Comparison of ENCODE assay signal across 10 mouse cellular contexts in the genomic region with DNA sequence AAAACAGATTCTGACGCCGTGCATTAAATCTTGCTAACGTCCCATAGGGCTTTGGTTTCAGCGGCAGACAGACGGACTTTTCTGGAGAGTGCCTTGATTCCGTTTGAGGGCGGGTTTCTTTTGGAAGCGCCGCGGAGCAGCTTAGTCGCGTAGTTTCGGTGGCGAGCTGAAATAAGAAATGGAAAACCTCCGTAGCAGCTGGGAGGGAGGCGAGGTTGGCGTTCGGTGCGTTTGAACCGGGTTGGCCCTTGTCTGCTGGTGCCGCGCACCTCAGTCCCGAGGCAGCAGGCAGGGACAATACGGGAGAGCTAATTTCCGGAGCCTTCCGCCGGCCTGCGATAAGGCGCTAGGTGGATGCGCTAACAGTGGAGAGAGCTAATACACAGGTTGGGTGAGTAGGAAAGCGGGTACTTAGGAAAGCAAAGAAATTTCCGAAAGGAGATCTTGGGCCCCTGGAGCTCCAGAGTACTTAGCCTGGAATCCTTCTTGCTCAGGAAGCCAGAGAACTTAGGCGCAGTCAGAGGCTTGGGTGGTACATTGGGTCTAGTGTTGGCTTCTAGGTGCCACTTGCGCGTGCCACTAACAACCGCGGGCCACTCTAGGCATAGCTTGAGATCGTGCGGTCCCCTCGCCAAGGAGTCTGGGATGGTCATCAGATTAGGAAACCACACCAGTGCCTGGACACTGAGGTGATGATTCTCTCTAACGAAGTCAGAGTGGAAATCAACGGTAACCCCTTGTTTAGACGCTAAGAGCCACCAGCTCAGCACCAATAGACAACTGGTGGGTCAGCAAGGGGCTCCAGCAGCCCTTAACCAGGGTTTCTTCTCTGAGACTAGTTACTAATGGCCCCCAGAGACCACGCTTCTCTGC. TPM values are rescaled to one million over a fixed set of nuclear protein-coding genes. Genes with fewer than 3 reads are reported as not detected.
A peak's percentile ranks its signal among the peaks of the same experiment; 100 is the strongest.
DNase-seq lines count a peak whose midpoint lies in the region; ATAC-seq lines count a peak whose summit lies in the region.
"Had no signal": no experiment of that assay in that cellular context is flagged by ENCODE, and none has a peak within 500 bp of the region (broad histone marks: within the 10 kb centered on the region; RNA-seq: fewer than 3 reads in every experiment).

No protein-coding gene starts in this region.

- no peak overlapping the region for H3K9ac ChIP-seq in heart, embryonic 12.5 days

- H3K4me3 ChIP-seq in heart, embryonic 12.5 days: peak overlapping the region; percentile 24
- H3K4me3 ChIP-seq: erythroblast, embryonic 14.5 days had no signal

- H3K9me3 ChIP-seq in heart, embryonic 12.5 days (replicated peaks): no peaks in the 10 kb centered on the region

- H3K4me2 ChIP-seq in heart, embryonic 12.5 days: peak overlapping the region; percentile 52

- H3K4me1 ChIP-seq in heart, embryonic 12.5 days (replicated peaks): peaks cover 28% of the 10 kb centered on the region

- no peaks in the 10 kb centered on the region for H3K36me3 ChIP-seq in heart, embryonic 12.5 days

- peak; percentile 52 to 55 for DNase-seq in cerebellum, postnatal 10 days
- DNase-seq in cerebellum, adult 11-12 months: no peak
- DNase-seq in Muller cell, postnatal 12 days (ENCODE audit: inconsistent ontology term): peak; percentile 43
- DNase-seq in kidney, postnatal 4 days: peak; percentile 42 to 59
- peak; percentile 55 for DNase-seq in retina, postnatal 1 day
- DNase-seq in adrenal gland, postnatal 25 days: no peak

- H3K27ac ChIP-seq in heart, embryonic 12.5 days (ENCODE audit: poor library complexity, severe bottlenecking): no peak overlapping the region

- ATAC-seq in heart, embryonic 12.5 days (ENCODE audit: insufficient number of reproducible peaks, low FRiP score): no peak
- no peak for ATAC-seq in megakaryocyte-erythroid progenitor cell, adult 5-6 weeks (replicated peaks; ENCODE audit: low FRiP score, low TSS enrichment, poor library complexity, severe bottlenecking)

- H3K27me3 ChIP-seq in heart, embryonic 12.5 days (replicated peaks): peaks cover 90% of the 10 kb centered on the region

- 1% methylated on average over 44 of the region's 44 CpGs for WGBS in heart, embryonic 12.5 days

RNA-seq across cellular contexts. Expression of a gene that starts 5.1 kb away (rescaled TPM):
- 0.15 and 0.17 TPM in 2 replicates for polyA plus RNA-seq in heart, embryonic 12.5 days (2016; fragmentation: Nextera tagmentation; extraction: Ambion mirVana)
- total RNA-seq in megakaryocyte-erythroid progenitor cell, adult 5-6 weeks (2014; fragmentation: Nextera tagmentation): not detected in 2 replicates
- total RNA-seq in megakaryocyte-erythroid progenitor cell, adult 5-6 weeks (2017): not detected in 2 replicates
- 0.29 and 0.39 TPM in 2 replicates for total RNA-seq in adrenal gland, postnatal 25 days (2021)
- polyA plus RNA-seq: C2C12 had no signal

Comparison
In these comparisons a context has a peak if more than half of its experiments do, and no peak if none do; other contexts are left out.
1. DNase-seq: peak in cerebellum, postnatal 10 days (2 of 2), Muller cell, postnatal 12 days (single experiment), kidney, postnatal 4 days (2 of 2) and retina, postnatal 1 day (single experiment); none in cerebellum, adult 11-12 months (single experiment) and adrenal gland, postnatal 25 days (single experiment).